Mouse (Mus musculus) macrophage (primary cell): Measurements from ENCODE around the gene Tstd2. TPM values are rescaled to one million over a fixed set of nuclear protein-coding genes. Genes with fewer than 3 reads are reported as not detected.

ENCODE experiments used
- H3K27ac ChIP-seq: fragments of 350-480 bp; formaldehyde crosslinking; 2 replicates; pipeline ENCODE4 v1.9.0; 2021
- H3K36me3 ChIP-seq: fragments of 350-480 bp; formaldehyde crosslinking; 2 replicates; pipeline ENCODE4 v1.9.0; 2021; ENCODE audit errors: inconsistent target
- H3K4me3 ChIP-seq: fragments of 350-480 bp; formaldehyde crosslinking; 2 replicates; pipeline ENCODE4 v1.9.0; 2021; ENCODE audit errors: inconsistent target
- H3K79me2 ChIP-seq: fragments of 350-480 bp; formaldehyde crosslinking; 2 replicates; pipeline ENCODE4 v1.9.0; 2021; ENCODE audit errors: inconsistent target
- WGBS: methylation state at CpG from one replicate; pipeline ENCODE4 v1.1.7; 2026; ENCODE audit warnings: inconsistent platforms; ENCODE audit not compliant: missing documents; 5-methylcytosine and 5-hydroxymethylcytosine counted together
- polyA plus RNA-seq: library from polyadenylated mRNA; stranded (reverse); fragments of 250-400 nt; gene quantifications from 3 replicates; pipeline ENCODE4 v1.2.4, GENCODE M21; 2018; ENCODE audit warnings: inconsistent platforms

The Tstd2 gene
- polyA plus RNA-seq, 1 experiment from 2014 or later, result 23.3 TPM

DNA sequence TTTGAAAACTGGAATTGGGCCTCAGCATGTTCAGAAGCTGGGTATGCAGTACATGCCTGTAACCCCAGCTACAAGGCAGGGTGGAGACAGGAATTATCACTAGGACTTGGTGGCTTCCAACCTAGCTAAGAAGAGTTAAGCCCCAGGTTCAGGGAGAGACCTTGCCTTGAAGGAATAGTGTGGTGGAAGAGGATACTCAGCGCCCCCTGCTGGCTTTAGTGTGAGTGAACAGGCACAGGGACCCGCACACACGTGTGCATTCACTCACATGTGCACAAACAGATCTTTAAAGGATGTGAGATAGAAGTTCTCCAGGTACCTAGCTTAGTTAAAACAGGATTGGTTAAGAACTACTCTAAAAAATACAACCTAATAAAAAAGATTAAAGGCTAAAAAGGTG, 5.8 kb upstream of the Tstd2 start:
- 79% methylated on average over 3 of the region's 3 CpGs for WGBS

DNA sequence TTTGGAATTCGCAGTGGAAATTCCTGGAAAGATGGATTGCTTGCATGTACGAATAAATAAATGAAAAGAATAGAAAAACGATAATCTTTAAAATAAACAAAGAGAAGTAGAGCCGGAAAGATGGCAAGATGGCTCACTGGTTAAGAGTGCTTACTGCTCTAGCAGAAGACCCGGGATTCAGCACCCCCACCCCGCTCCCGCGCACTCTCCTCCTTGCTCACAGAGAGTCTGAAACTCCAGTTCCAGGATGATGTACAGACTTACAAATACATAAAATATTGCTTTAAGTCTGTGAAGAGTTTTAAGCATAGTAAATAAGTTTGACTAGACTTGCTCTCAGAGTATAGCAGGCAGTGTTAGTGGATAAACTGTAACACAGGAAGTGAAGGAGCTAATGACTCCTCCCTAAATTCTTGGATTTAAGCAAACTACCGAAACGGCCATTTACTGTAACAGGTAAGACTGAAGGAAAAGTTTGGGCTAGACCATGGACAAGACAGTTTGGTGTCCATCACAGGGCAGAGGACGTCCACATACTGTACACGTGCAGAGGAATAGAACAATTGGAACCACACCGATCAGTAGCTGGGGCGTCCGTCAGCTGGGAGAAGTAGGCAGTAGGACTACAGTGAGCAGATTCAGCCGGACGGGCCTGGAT, 736 bp downstream of the Tstd2 start:
- 11% methylated on average over 17 of the region's 17 CpGs for WGBS
- H3K79me2 ChIP-seq, result peaks cover 87% of the 10 kb centered on the region
- peaks cover 22% of the 10 kb centered on the region for H3K36me3 ChIP-seq
- peak overlapping the region; percentile 67 for H3K27ac ChIP-seq
- H3K4me3 ChIP-seq, result peak overlapping the region; percentile 83

More for the DNA sequence above, 5.8 kb upstream of the Tstd2 start:
- no peak overlapping the region for H3K4me3 ChIP-seq
- peaks cover 4% of the 10 kb centered on the region; the same call in 1 of the 2 replicates for H3K36me3 ChIP-seq
- peaks cover 66% of the 10 kb centered on the region for H3K79me2 ChIP-seq
- H3K27ac ChIP-seq, result no peak overlapping the region

GRCm38 (mm10) chr4:46131791-46132190, 6.7 kb downstream of the Tstd2 start:
- Histone ChIP-seq H3K27ac (no peak overlapping the region), H3K36me3 (peaks cover 72% of the 10 kb centered on the region), H3K4me3 (no peak overlapping the region), H3K79me2 (peaks cover 32% of the 10 kb centered on the region)
- 93% methylated on average over 6 of the region's 6 CpGs for WGBS

GRCm38 (mm10) chr4:46130221-46130620, 8.3 kb downstream of the Tstd2 start:
- peaks cover 20% of the 10 kb centered on the region; the same call in 1 of the 2 replicates for H3K79me2 ChIP-seq
- no peak overlapping the region for H3K4me3 ChIP-seq
- no peak overlapping the region for H3K27ac ChIP-seq
- 96% methylated on average over 3 of the region's 3 CpGs for WGBS
- peaks cover 82% of the 10 kb centered on the region for H3K36me3 ChIP-seq

DNA sequence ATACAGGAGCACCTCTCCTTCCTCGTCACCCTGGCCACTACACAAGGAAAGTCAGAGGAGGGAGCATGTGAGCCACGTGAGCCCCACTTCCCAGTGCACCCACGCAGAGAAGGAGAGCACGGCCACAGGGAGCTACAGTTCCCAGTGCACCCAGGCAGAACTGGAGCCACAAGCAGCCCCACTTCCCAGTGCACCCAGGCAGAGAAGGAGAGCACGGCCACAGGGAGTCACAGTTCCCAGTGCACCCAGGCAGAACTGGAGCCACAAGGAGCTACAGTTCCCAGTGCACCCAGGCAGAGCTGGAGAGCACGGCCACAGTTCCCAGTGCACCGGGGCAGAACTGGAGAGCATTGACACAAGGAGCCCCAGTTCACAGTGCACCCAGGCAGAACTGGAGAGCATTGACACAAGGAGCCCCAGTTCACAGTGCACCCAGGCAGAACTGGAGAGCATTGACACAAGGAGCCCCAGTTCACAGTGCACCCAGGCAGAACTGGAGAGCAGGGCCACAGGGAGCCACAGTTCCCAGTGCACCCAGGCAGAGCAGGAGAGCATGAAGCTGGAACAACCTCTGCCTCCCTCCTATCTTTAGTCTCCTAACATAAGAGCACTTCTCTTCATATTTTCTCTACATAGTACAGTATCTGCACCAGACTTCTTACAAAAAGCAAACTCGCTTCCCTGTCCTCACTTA, 9.0 kb downstream of the Tstd2 start:
- H3K79me2 ChIP-seq, result peaks cover 13% of the 10 kb centered on the region; the same call in 1 of the 2 replicates
- H3K4me3 ChIP-seq, result no peak overlapping the region
- H3K27ac ChIP-seq, result no peak overlapping the region
- 97% methylated on average over 5 of the region's 8 CpGs for WGBS
- H3K36me3 ChIP-seq, result peaks cover 83% of the 10 kb centered on the region

DNA sequence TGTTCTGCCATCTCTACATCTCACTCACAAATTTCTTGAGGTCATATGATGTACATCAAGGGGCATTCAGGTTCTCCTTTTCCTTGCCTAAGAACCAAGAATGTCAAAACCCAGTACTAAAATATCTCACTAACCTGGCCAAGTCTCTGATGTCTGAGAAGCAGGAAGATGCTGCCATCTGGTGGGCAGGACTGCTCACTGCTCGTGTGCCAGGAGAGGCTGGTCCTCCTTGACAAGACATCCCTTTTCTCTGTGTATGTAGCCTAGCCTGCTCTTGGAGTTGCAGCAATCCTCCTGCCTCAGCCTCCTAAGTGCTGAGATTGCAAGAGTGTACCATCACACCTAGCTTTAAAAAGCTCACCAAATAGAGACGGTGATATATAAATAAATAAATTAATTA, 12.0 kb downstream of the Tstd2 start:
- Histone ChIP-seq H3K27ac (no peak overlapping the region), H3K79me2 (no peaks in the 10 kb centered on the region; the same call in 1 of the 2 replicates), H3K36me3 (peaks cover 71% of the 10 kb centered on the region), H3K4me3 (no peak overlapping the region)
- WGBS, result 37% methylated on average over 2 of the region's 2 CpGs

DNA sequence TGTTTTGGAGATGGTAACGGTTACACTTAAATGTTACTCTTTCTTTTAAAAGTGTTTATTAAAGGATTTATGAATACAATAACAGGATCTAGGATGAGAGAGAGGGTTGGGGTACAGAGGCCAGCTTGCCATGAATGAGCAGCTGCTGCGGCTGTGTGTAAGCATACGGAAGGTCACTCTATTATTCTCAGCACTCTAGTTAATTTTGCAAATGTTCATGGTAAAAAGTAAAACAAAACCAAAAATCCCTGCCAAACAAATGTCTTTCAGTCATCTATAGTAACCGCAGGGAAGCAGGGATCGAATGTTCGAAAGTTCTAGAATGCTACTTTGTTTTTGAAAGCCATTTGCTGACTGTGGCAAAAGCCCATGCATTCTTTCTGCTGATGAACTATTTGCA, 15.1 kb downstream of the Tstd2 start:
- H3K36me3 ChIP-seq, result peaks cover 73% of the 10 kb centered on the region

DNA sequence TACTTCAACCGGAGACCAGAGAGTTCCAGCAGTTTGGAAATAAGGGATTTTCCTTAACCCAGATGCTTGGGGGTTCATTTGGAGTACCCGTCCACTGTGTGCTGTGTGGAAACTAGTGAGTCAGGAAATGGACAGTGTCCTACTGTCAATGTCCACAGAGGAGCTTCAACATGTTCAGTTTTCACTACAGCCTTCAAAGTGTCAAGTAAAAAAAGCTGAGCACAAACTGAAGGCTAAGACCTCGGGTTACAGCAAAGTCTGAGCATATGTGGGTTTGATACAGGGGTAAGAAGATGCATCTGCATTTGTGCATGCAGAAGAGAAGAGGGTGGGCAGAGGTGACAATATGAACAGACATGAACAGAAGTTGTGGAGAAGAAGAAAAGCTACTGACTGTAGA, 17.7 kb downstream of the Tstd2 start:
- WGBS, result 90% methylated on average over 3 of the region's 3 CpGs
- Histone ChIP-seq H3K27ac (no peak overlapping the region), H3K36me3 (peaks cover 86% of the 10 kb centered on the region), H3K79me2 (no peaks in the 10 kb centered on the region), H3K4me3 (no peak overlapping the region)

More for the DNA sequence above, 15.1 kb downstream of the Tstd2 start:
- 93% methylated on average over 6 of the region's 6 CpGs for WGBS
- H3K79me2 ChIP-seq, result no peaks in the 10 kb centered on the region
- H3K4me3 ChIP-seq, result no peak overlapping the region
- H3K27ac ChIP-seq, result 0 out of 2 replicates have a peak overlapping the region, but pooled peaks have one; percentile 7

- H3K4me3 ChIP-seq, result no peak overlapping the region
- 97% methylated on average over 14 of the region's 14 CpGs for WGBS
- no peak overlapping the region for H3K27ac ChIP-seq
- no peaks in the 10 kb centered on the region for H3K79me2 ChIP-seq
- H3K36me3 ChIP-seq, result peaks cover 84% of the 10 kb centered on the region
These were observed 18.9 kb downstream of the Tstd2 start for GRCm38 (mm10) chr4:46119514-46120094.

GRCm38 (mm10) chr4:46117536-46117935, 21.0 kb downstream of the Tstd2 start:
- H3K4me3 ChIP-seq, result no peak overlapping the region
- WGBS, result 98% methylated on average over 4 of the region's 4 CpGs
- H3K79me2 ChIP-seq, result no peaks in the 10 kb centered on the region
- no peak overlapping the region for H3K27ac ChIP-seq
- peaks cover 80% of the 10 kb centered on the region for H3K36me3 ChIP-seq

DNA sequence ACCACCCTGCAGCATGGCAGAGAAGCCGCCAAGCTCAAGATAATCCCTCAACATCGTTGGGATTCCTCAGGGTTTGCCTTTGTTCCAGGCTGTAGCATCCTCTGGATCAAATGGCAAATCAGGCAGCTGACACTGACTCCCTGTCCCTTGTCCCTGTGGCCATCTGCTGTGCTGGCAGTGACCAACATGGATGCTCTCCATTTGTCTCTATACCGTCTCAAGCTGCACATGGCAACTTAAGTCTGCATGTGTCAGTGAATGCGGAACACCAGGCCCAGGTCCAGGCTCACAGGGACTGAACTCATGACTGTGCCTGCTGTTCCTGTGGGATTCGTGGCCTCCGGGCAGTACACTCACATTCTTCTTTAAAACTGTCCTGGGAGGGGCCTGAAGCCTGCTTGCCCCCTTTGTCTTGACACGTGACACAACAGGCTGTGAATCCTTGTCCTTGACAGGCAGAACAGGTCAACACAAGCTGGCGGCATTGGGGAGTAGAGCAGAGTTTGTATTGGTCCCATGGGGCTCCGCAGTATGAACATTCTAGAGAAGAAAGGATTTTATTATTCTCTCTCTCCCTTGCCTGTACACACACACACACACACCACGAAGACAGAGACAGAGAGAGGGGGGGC, 21.8 kb downstream of the Tstd2 start:
- H3K27ac ChIP-seq, result no peak overlapping the region
- H3K4me3 ChIP-seq, result no peak overlapping the region
- peaks cover 75% of the 10 kb centered on the region for H3K36me3 ChIP-seq
- H3K79me2 ChIP-seq, result no peaks in the 10 kb centered on the region
- 91% methylated on average over 9 of the region's 10 CpGs for WGBS

GRCm38 (mm10) chr4:46115308-46115707, 23.2 kb downstream of the Tstd2 start:
- Histone ChIP-seq H3K36me3 (peaks cover 62% of the 10 kb centered on the region), H3K4me3 (no peak overlapping the region), H3K79me2 (no peaks in the 10 kb centered on the region), H3K27ac (no peak overlapping the region)
- WGBS, result 100% methylated on average over 1 of the region's 1 CpGs

- no peak overlapping the region for H3K27ac ChIP-seq
- peaks cover 23% of the 10 kb centered on the region for H3K36me3 ChIP-seq
- no peak overlapping the region for H3K4me3 ChIP-seq
- 93% methylated on average over 3 of the region's 3 CpGs for WGBS
- no peaks in the 10 kb centered on the region for H3K79me2 ChIP-seq
These were observed 27.1 kb downstream of the Tstd2 start for GRCm38 (mm10) chr4:46111361-46111760.

GRCm38 (mm10) chr4:46110084-46110483, 28.4 kb downstream of the Tstd2 start:
- Histone ChIP-seq H3K36me3 (peaks cover 11% of the 10 kb centered on the region; the same call in 1 of the 2 replicates), H3K27ac (no peak overlapping the region), H3K4me3 (no peak overlapping the region), H3K79me2 (no peaks in the 10 kb centered on the region)
- 94% methylated on average over 8 of the region's 8 CpGs for WGBS
